Mouse (Mus musculus) hematopoietic stem cell, adult 5-6 weeks (primary cell): ENCODE results near the gene Cers3. TPM values are rescaled to one million over a fixed set of nuclear protein-coding genes. Genes with fewer than 3 reads are reported as not detected.

Experiments
- ATAC-seq, 2 experiments: fragments of 125-278 bp in 1 of 2; replicated peaks in 1 of 2; 2 replicates each; pipeline ENCODE4 v1.8.0; 2016 to 2017; ENCODE audit warnings: inconsistent platforms in 2 of 2, mild to moderate bottlenecking in 2 of 2, moderate number of reproducible peaks in 2 of 2, low read depth in 1 of 2, moderate TSS enrichment in 1 of 2; ENCODE audit not compliant: low FRiP score in 2 of 2, poor library complexity in 2 of 2, severe bottlenecking in 2 of 2, insufficient read depth in 1 of 2, low TSS enrichment in 1 of 2
- total RNA-seq: library from RNA; stranded (forward); fragments of 172-1452, 232-1000 nt; gene quantifications from 2 replicates; pipeline ENCODE4 v1.2.3, GENCODE M21; 2017

Cers3 gene
- total RNA-seq, 1 experiment from 2014 or later: not detected

DNA sequence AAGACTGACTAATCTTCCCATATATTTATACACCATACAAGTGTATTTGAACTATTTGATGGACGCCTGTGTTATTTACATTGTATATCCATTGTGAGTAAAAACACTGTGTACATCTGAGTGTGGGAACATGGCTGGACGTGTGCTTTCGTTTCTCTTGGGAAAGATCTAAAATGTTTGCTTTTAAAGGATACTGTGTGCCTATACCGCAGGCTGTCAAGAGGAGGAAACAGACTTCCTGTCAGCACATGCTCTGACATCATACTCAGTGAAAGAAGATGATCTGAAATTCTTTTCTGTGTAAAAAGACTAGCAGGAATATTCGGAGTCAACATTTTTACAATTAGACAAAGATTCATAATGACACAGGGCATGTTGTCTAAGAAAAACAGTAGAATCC is 26.6 kb downstream of the Cers3 start:
- peak; percentile 45 to 53; a peak in 2 of 4 replicates for ATAC-seq

DNA sequence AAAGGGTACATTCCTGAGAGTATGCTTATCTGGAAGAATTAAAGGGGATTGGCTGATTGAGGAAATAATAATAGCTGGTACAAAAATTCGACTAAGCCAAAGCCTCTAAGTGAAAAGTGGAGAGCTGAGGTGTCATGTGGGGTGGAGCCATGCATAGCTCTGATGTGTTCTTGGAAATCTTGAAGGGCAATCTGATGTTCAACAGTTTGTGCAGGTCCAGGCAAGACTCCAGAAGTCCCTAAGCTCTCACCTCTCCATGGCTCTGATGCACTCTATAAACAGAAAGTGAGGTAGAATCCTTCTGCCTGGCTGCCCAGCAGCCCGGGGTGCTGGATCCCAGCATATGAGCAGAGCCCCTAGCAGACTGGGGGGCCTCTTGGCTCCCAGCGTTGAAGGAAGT is 27.4 kb downstream of the Cers3 start:
- no peak; a peak in 1 of 4 replicates for ATAC-seq

DNA sequence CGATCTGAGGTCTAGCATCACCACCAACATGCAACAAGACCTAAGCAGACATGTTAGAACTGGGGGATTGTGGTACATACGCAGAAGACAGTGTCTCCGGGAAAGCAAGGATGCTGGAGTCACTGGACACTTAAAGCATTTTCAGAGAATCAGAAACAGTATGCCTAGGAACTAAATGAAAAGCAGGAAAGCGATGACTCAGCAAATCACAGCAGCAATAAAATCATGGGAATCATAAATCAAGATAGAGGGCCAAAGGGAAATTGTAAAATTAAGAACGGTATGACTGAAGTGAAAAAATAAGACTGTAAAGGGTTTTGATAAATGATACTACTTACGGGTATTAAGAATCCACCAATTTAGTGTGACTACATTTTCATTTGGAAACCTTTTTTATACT is 27.9 kb downstream of the Cers3 start:
- no peak for ATAC-seq

DNA sequence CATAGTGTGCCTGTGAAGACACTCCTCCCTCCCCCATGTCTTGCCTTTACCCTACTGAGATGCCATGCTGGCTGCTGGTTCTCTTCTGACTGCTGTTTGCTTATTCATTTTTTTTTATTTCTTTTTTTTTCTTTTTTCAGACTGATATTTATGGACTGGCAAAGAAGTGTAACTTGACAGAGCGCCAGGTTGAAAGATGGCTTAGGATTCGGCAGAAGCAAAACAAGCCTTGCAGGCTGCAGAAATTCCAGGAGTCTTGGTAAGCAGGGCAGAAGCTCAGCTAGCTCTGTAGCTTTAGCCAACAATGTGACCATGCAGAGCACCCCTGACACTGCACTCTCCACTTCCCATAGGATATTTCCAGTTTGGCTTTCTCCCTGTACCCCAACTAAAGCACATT is 36.1 kb downstream of the Cers3 start:
- ATAC-seq: no peak

DNA sequence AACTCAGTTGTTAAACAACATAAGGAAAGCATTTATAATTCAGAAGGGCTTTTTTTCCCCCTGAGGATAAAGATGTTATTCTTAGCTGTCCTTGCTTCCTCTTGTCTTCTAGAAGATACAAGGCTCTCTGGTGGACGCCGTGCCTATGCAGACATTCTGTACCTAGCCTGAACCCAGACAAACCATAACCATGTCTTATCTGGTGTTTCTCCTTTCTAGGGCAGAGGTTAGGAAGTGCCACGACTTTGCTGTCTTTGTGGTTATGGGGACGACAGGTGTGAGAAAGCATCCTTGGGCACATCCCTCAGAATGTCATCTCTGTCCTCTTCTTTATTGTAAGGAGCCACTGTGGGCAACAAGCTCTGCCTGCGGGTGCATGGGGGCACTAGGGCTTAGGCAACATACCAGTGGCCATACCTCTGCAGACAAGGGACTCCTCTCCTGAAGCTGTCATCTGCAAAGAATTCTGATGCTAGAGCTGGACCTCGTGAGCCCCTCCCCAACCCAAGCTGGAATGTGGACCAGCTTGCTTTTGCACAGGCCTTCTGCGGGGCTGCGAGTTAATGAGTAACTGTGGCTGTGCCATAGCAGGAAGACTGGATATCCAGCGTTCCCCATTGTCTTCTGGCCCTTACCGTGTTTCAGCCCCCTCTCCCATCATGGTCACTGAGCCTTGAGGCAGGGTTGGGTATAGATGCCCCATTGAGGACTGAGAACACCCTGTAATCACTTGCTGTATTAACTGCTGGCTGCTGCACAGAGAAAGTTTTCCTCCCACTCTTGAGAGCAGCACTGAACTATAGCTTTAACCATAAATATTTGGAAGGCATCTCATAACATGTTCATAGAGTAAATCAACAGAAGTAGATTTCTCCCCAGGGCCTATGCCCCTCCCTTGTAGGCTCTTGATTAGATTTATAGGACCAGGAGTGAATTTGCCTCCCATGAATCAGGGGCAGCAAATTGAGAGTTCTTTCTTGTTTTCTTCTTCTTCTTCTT is 36.9 kb downstream of the Cers3 start:
- no peak for ATAC-seq

DNA sequence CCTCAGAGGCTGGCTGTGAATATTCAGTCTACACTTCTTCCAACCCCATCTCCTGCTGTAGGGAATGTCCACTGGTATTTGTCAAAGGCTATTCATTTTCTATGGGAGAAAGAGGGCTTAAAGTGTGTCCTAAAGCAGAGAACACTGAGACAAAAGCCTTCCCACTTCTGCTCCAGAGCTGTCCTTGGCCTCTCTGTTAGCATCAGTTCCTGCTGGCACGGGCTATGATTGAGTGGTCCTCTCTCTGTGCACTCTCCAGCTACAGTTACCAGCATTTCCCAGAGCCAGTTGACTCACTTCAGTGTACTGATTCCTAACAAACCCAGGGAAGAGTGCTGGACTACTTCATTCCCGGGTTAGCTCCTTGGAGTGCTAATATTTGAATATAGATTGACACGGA is 43.2 kb downstream of the Cers3 start:
- no peak for ATAC-seq

DNA sequence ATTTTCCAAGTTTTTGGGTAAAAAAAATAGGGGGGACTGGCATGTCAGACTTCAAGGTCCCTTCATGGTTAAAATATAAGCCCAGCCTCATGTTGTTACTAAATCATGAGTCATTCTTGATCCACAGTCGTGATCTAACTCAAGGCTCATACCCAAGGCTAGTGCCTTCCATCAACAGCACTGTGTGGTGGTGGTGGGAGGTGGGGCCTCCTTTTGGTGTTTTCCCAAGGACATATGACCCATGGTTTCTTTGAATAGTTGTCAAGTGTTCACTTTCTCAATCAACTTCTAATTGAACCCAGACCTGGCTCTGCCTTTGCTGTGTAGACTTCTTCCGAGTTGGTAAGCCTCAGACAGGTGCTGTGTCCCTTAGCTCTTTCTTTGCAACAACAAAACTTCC is 44.5 kb downstream of the Cers3 start:
- ATAC-seq: no peak

DNA sequence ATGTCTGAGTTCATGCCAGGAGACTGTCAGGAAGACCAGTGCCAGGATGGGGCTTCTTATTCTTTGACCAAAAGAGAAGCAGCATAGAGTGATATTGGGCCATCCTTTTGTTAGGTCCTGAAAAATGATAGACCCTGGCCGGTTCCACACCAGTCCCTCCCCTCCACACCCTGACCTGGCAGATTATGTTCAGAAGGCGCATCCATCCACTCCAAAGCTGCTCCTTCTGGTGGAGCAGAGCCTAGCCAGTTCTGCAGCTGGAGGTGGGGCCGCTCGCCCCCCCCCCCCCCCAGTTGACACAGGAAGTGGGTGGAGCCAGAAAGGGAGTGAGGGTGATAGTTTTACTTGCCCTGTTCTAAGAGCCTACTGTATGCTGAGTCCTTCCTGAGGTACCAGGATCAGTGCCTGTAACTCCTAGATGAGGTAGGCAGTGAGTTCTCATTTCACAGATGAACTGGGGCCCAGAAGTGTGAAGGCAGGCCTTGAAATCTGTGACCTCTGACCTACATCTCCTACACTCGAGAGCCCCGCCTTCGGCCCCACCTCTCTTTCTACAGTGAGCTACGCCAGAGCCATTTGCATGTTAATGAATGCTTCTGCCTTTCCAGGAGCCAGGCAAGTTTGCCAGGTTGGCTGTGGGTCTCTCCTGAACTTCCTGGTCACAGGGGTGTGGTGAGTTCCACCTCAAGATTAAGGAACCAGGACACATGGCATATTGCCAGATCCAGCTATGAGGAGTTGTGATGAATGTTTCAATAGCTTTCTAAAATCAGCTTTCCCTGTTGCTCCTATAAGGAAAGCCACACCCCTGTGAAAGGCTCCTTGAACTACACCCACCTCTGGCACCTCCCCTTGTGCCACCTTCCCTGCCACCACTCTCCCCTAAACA is 46.8 kb downstream of the Cers3 start:
- peak in 1 of 2 experiments; percentile 21; a peak in 1 of 4 replicates for ATAC-seq

DNA sequence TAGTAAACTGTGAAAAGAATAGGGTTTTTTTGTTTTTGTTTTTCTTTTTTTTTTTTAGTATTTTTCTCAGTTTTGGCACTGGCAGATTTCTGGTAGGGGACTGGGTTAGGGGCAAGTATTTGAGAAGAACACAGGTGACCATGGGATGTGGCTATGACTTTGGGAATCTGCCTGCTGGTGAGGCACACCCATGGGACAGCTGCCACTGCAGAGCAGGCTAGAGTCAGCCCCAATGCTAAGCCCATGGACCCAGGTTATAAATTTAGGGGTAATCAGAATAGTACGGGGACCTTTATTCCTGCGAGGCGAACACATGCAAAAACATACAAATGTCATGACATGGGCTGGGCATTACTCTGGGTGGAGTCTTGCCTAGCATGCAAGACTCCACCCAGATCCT is 47.7 kb downstream of the Cers3 start:
- ATAC-seq: no peak

DNA sequence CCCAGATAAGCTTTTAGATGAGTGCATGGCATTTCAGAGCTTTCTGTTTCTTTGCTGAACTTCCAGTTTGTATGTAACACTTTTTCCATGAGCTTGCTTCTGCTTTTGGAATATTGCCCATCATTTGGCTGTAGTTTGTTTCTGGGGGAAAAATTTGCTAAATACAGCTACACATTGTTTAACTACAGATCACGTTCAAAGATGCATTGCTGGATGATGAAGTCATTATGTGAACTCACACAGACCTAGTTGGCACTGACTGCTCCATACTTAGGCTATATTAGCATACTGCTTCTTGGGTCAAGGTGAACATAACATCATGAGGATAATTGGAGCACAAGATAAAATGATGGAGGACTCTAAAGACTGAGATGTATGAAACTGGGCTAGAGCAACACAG is 53.6 kb downstream of the Cers3 start:
- ATAC-seq: no peak

DNA sequence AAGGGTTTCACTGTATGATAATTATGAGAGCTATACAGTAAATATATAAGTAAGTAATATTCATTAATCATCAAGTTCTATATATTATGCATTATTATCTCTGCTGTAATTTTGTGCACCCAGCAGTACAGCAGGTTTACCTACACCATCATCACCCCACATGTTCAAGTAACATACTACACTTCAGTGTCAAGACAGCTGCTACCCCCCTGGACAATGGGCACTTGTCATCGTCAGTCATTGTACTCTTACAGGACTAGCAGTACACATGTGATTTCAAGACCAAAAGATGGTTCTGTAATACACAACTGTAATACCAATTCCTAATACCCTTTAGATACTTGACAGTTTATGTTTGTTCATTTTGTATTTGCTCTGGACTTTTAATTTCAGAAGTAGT is 54.0 kb downstream of the Cers3 start:
- no peak for ATAC-seq

DNA sequence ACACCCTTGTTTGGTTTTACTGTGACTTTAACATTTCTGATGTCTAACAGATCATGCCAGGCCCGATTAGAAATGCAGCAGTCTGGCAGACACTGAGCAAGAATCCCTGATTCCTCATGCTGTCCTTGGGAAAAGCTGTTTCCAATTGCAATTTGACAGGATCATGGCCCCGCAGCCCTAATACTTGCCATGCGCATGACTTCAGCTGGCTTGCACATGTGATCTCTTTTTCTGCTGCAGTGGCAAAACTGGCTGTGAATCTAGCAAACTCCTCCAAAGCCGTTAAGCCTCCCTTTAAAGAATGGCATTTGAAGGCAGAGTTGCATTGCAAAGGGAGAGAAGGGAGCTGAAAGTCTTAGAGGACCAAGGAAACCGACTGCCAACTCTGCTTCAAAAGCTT is 55.5 kb downstream of the Cers3 start:
- ATAC-seq: no peak

DNA sequence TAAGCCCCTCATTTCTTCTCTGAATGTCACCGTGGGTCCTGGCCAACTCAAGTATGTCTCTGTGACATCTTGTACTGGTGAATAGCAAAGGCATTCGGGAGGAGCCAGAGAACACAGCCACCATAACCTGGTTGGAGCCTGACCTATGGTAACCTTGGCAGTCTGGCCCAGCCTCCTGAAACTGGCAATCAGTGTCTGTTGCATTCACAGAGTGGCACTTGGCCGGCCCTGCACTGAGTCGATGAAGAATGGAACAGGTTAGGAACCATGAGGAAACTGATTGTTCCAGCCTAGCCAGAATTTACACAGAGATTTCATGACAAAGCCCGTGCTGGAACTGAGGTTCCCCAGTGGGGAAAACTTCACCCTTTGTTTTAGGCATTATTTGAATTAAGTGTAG is 57.5 kb downstream of the Cers3 start:
- ATAC-seq: no peak

DNA sequence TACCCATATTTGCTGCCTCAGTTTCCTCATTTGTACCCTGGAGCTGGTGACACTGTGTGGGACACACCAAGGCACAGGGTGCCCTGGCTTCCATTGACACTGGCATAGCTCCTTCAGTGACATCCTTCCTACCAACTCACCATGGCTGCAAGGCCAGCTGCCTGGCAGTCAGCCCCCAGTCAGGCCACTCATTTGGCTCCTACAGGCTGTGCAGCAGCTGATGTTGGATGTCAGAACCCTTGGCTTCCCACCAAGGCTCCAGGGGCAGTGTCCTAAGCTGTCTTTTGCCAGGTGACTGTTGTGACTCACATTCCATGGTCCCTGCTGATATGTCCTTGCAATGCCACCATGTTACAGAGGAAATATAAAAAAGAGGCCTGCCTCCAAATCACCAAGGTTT is 58.5 kb downstream of the Cers3 start:
- no peak for ATAC-seq

DNA sequence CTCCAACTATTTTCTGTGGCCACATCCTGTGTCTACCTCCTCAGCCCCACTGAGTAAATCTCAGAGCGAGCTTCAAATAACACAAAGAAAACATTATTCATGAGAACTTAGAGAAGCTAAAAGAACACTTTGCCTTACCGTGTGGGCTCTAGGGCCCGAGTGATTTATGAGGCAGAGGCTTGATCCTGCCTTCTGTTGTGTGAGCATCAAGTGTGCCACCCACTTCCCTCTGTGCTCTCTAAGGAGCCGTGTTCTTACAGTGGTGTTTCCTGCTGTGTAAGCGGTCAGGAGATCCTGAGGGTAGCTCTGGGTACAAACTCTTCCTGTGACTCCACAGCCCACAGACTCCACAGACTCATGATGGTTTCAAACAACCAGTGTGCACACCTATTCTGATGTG is 60.5 kb downstream of the Cers3 start:
- peak; percentile 97 to 99 for ATAC-seq

DNA sequence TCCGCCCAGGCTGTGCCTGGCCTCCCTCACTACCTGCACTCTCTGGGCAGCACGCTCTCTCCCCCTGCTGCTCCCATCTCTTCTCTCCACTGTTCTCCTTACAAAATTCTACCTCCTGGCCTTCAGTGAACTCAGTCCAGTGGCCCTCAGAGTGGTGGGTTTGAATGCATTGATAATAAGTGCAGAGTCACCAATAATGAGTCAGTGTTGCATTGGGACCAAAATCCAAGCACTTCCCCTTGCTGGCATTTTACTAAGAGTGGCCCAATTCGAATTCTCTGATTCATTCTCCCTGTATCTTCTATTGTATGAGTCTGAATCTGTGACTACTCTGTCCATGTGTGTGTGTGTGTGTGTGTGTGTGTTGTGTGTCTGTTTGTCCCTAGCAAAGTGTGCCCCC is 63.5 kb downstream of the Cers3 start:
- no peak for ATAC-seq

DNA sequence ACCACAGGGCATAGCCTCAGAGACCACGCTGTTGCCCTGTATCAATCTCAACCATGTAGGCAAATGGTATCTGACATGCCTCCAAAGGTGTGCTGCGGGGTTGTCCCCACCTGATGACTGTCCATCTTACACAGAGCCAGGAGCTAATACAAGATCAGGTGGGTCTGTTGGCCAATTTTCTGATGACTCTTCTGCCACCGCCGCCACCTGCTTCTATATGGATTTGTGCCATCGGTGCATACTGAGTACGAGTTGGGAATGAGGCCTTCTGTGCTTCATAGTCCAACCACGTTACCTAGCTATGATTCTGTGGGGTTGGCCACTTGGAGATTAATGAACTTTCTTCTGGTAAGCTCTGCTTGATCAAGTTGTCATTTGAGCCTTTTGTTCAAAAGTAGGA is 67.1 kb downstream of the Cers3 start:
- ATAC-seq: no peak

DNA sequence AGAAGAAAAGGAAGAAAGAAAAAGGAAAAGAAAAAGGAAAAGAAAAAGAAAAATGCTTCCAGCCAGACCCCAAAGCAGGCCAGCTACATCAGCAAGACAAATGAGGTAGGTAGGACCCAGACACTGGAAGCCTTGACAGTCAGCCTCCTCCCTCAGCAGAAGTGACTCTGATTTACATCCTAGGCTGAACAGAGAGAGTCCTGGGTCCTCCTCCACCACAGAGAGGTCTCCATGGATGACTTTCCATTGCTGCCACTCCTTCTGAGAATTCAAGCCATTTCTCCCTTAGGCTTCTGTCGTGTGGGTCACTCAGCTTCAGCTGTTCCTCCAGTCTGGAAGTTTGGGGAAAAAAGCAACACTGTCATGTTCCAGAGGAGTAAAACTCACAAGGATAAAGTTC is 68.0 kb downstream of the Cers3 start:
- ATAC-seq: no peak
